Mouse (Mus musculus) G1E (cell line): ENCODE data around the gene Dnaja1. TPM values are rescaled to one million over a fixed set of nuclear protein-coding genes. Genes with fewer than 3 reads are reported as not detected.

Source experiments
- ATAC-seq: 2 replicates; pipeline ENCODE4 v1.8.0; 2016; ENCODE audit warnings: mild to moderate bottlenecking; ENCODE audit not compliant: insufficient number of reproducible peaks, poor library complexity, low FRiP score, severe bottlenecking; ENCODE audit errors: extremely low read depth
- DNase-seq: peaks from one replicate; pipeline ENCODE4 v3.0.0; 2012; ENCODE audit warnings: low spot score
- H3K27me3 ChIP-seq: 2 replicates; pipeline ENCODE4 v1.6.1; 2012; ENCODE audit warnings: mild to moderate bottlenecking, low read length, inconsistent platforms; ENCODE audit not compliant: insufficient read depth
- H3K36me3 ChIP-seq: replicated peaks from 2 replicates; pipeline ENCODE3; 2012; ENCODE audit warnings: mild to moderate bottlenecking, inconsistent platforms
- H3K4me1 ChIP-seq: 2 replicates; pipeline ENCODE4 v1.6.1; 2012; ENCODE audit warnings: low read depth, low read length, inconsistent platforms, mixed read lengths; ENCODE audit not compliant: insufficient read depth
- H3K4me3 ChIP-seq: 2 replicates; pipeline ENCODE4 v1.5.1; 2012; ENCODE audit warnings: low read depth, mild to moderate bottlenecking, inconsistent platforms, low read length, moderate library complexity, mixed read lengths
- H3K9me3 ChIP-seq: replicated peaks from 2 replicates; pipeline ENCODE4 v1.6.1; 2012; ENCODE audit warnings: inconsistent platforms
- CTCF ChIP-seq: IDR thresholded peaks from 2 replicates; pipeline ENCODE4 v1.5.1; 2012; ENCODE audit warnings: low read depth, low read length, inconsistent platforms, mixed read lengths
- GATA1 ChIP-seq: IDR thresholded peaks from 2 replicates; pipeline ENCODE4 v1.6.1; 2012; ENCODE audit warnings: borderline replicate concordance, low read length, inconsistent platforms, mixed read lengths
- GATA2 ChIP-seq: IDR thresholded peaks from 2 replicates; pipeline ENCODE4 v1.6.1; 2012; ENCODE audit warnings: low read depth, low read length, inconsistent platforms, borderline replicate concordance
- POLR2AphosphoS5 ChIP-seq: IDR thresholded peaks from 2 replicates; pipeline ENCODE4 v1.6.1; 2012; ENCODE audit warnings: low read depth, low read length, inconsistent platforms; ENCODE audit not compliant: insufficient replicate concordance
- TAL1 ChIP-seq: conservative IDR thresholded peaks from 2 replicates; pipeline ENCODE4 v1.6.1; 2012; ENCODE audit warnings: low read depth, low read length, inconsistent platforms, mixed read lengths
- polyA plus RNA-seq: library from polyadenylated mRNA; stranded (reverse); fragments of >175 nt; gene quantifications from 2 replicates; pipeline ENCODE4 v1.2.3, GENCODE M21; 2012
- total RNA-seq, 2 experiments: library from RNA; stranded (forward) in 1 of 2; stranded (reverse) in 1 of 2; fragments of 200-1000 nt in 1 of 2; fragments of >200 nt in 1 of 2; fragmentation: Nextera tagmentation in 1 of 2; gene quantifications; 2 replicates each; pipeline ENCODE4 v1.2.3; 2014 to 2017

Gene Dnaja1
- total and polyA plus RNA-seq, 3 experiments, result 178 to 353 (median 221) TPM

DNA sequence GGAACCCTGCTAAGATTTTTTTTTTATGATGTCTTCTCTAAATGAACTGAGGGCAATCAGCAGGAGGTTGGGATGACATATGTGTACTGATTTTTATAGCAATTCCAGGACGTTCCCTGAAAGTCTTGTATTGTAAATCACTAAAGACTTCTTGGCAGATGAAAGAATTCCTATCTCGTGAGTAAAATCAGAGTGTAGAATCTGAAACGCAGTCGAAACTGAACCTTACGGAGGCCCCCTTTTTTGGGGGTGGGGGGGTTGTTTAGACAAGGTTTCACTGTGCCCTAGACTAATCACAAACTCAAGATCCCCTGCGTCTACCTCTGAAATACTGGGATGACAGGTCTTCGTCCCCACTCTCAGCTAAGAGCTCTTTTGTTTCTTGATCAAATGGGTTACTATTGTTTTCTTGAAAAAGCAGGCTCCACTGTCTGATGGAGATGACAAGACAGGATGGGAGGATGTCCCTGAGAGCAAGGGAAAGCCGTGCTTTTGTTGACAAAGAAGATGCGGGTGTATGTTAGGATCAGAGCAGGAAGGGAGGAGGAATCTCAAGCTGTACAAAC lies 18.2 kb upstream of the Dnaja1 start:
- no peaks in the 10 kb centered on the region for H3K9me3 ChIP-seq
- peak overlapping the region; percentile 80 for H3K4me3 ChIP-seq
- H3K36me3 ChIP-seq, result peaks cover 18% of the 10 kb centered on the region
- ATAC-seq (no peak), DNase-seq (no peak)
- TF ChIP-seq TAL1 (no peak), GATA2 (no peak), POLR2AphosphoS5 (no peak), GATA1 (no peak), CTCF (no peak)
- H3K4me1 ChIP-seq, result peaks cover 28% of the 10 kb centered on the region
- H3K27me3 ChIP-seq, result no peaks in the 10 kb centered on the region

DNA sequence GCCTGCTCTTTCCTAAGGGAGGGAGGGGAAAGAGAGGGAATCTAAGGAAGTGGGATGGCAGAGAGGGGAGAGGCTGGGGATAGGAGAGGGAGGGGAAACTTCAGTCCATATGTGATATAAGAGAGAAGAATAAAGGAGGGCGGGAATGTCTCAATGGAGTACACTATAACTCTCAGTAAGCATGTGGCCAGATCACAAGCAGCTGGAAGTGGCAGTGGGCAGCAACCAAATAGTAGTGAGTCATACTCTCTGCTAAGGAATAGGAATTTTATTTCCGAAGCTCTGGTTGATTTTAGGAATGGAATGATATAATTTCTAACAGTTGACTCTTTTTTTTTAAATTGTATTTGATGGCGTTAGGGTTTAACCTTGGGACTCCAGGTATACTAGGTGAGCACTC lies 4.8 kb upstream of the Dnaja1 start:
- ATAC-seq (no peak), DNase-seq (no peak)
- Histone ChIP-seq H3K27me3 (peaks cover 22% of the 10 kb centered on the region), H3K9me3 (no peaks in the 10 kb centered on the region), H3K4me1 (peaks cover 19% of the 10 kb centered on the region), H3K4me3 (no peak overlapping the region), H3K36me3 (peaks cover 2% of the 10 kb centered on the region)
- TF ChIP-seq POLR2AphosphoS5 (no peak), TAL1 (no peak), CTCF (no peak), GATA2 (no peak), GATA1 (no peak)

DNA sequence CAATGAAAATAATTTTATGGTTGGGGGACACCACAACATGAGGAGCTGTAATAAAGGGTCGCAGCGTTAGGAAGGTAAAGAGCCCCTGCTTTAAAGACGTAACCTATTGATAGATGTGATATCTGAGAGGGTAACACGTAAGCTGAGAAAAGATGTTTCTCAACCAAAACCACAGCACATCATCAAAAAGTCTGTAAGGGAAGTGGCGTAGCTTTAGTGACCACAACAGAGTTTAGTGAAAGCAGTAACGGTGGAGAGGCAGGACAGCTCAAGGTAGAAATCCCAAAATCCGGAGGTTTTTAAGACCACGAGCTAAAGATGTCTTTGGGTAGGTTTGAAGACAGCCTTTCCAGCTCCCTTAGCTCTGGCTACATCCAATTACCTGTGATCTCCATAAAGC lies 1.0 kb upstream of the Dnaja1 start:
- peaks cover 40% of the 10 kb centered on the region for H3K4me1 ChIP-seq
- no peaks in the 10 kb centered on the region; the same call in 1 of the 2 replicates for H3K27me3 ChIP-seq
- DNase-seq (no peak), ATAC-seq (no peak)
- TF ChIP-seq GATA2 (no peak), POLR2AphosphoS5 (no peak), CTCF (no peak), GATA1 (no peak), TAL1 (no peak)
- H3K36me3 ChIP-seq, result peaks cover 21% of the 10 kb centered on the region
- peak overlapping the region; percentile 96; the same call in 1 of the 2 replicates for H3K4me3 ChIP-seq
- no peaks in the 10 kb centered on the region for H3K9me3 ChIP-seq

DNA sequence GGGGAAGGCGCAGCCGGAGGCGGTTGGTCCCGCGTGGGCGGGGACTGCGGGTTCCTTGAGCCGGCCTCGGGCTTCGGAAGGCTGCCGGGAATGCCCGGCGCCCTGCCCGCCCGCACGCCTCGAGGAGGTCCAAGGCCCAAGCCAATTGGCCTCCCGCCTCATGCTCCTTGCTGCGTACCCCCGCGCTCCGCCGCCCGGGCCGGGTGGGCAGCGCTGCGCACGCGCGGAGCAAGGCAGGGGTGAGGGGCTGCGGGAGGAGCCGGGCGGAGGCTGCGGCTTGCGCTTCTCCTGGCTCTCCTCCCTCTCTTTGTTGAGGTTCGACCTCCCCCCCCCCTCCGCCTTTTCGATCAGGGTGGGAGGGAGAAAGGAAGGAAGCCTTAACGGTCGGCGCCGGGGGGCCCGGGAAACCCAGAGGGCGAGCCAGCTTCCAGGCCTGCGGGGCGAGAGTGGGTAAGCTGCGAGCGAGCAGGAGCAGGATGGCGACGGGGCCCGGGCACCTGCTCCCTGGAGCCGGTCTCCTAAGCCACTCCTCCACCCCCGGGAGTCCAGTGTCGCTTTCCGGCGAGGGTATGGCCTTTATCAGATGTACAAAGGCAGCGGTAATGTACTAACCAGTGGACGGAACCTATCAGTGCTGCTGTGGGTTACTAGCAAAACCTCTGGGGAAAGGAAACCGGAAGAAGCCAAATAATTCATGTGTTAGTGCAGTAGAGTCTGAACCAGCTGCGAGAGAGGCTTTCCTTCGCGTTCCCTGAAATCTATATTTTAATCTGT lies 924 bp downstream of the Dnaja1 start:
- DNase-seq (peak; percentile 74), ATAC-seq (peak; percentile 74)
- Histone ChIP-seq H3K9me3 (no peaks in the 10 kb centered on the region), H3K36me3 (peaks cover 37% of the 10 kb centered on the region), H3K4me3 (peak overlapping the region; percentile 96), H3K4me1 (peaks cover 53% of the 10 kb centered on the region), H3K27me3 (no peaks in the 10 kb centered on the region)
- TF ChIP-seq GATA2, result no peak
- TF ChIP-seq POLR2AphosphoS5, result peak; percentile 15; the same call in 1 of the 2 replicates
- TF ChIP-seq GATA1, result no peak

DNA sequence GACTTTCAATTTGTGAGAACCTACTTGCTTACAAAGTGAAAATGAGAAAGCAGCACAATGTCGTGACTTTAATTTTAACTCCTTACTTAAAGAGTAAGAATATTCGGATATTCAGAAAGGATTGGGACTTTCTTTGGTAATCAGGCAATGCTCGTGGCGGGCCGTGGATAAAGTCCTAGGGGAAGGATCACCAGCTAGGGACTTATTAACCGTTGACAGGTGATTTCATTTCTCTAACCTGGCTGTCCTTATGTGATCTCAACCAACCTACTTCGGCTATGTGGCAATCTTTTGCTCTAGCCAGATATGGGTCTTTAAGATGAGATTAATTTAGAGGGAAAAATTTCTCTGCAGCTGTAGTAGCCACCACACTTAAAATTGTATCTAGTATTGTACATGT lies 3.2 kb downstream of the Dnaja1 start:
- peaks cover 56% of the 10 kb centered on the region for H3K36me3 ChIP-seq
- TF ChIP-seq POLR2AphosphoS5 (no peak), GATA1 (no peak), CTCF (no peak), TAL1 (no peak), GATA2 (no peak)
- ATAC-seq (no peak), DNase-seq (no peak)
- H3K9me3 ChIP-seq, result no peaks in the 10 kb centered on the region
- H3K4me1 ChIP-seq, result peaks cover 62% of the 10 kb centered on the region
- no peaks in the 10 kb centered on the region for H3K27me3 ChIP-seq
- no peak overlapping the region; the same call in 1 of the 2 replicates for H3K4me3 ChIP-seq

DNA sequence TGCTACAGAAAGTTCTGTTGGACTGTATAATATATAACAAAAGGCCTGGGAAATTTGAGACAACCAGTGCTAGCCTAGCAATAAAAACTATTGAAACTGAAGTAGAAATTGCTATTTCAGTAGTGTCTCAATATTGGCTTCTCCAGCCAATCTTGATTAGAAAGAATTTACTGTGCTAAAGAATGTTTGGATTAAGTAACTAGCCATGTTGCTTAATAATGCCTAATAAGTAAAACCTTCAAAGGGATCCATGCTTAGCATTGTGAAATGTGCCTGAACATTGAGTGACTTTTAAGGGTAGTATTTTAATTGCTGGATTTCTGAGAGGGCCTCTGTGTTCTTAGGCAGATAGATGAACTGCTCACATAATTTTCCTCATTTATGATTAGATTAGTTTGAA lies 3.6 kb downstream of the Dnaja1 start:
- H3K36me3 ChIP-seq, result peaks cover 60% of the 10 kb centered on the region
- peaks cover 61% of the 10 kb centered on the region for H3K4me1 ChIP-seq
- TF ChIP-seq GATA1, result no peak
- no peak for TF ChIP-seq CTCF
- no peak for TF ChIP-seq POLR2AphosphoS5
- no peak for TF ChIP-seq TAL1
- no peak for TF ChIP-seq GATA2
- no peak for ATAC-seq
- no peaks in the 10 kb centered on the region for H3K9me3 ChIP-seq
- DNase-seq, result no peak
- no peak overlapping the region for H3K4me3 ChIP-seq
- H3K27me3 ChIP-seq, result no peaks in the 10 kb centered on the region
